ENCODE assay signal across 10 mouse cellular contexts in genomic region chr15:85576110-85576509, GRCm38 (mm10). TPM values are rescaled to one million over a fixed set of nuclear protein-coding genes. Genes with fewer than 3 reads are reported as not detected.
A peak's percentile ranks its signal among the peaks of the same experiment; 100 is the strongest.
DNase-seq lines count a peak whose midpoint lies in the region; ATAC-seq and TF ChIP-seq lines count a peak whose summit lies in the region.
"Had no signal": no experiment of that assay in that cellular context is flagged by ENCODE, and none has a peak within 500 bp of the region (broad histone marks: within the 10 kb centered on the region; RNA-seq: fewer than 3 reads in every experiment).

No protein-coding gene starts in this region.

- H3K4me1 ChIP-seq in heart, embryonic 10.5 days: peaks cover 37% of the 10 kb centered on the region
- peaks cover 68% of the 10 kb centered on the region for H3K4me1 ChIP-seq in E14TG2a.4 (replicated peaks; ENCODE audit: low read depth, low read length)
- peaks cover 77% of the 10 kb centered on the region for H3K4me1 ChIP-seq in forebrain, embryonic 15.5 days
- peaks cover 81% of the 10 kb centered on the region for H3K4me1 ChIP-seq in midbrain, embryonic 12.5 days

- no peak for TF ChIP-seq CTCF in E14TG2a.4 (conservative IDR thresholded peaks at IDR 0.05; ENCODE audit: low read length)

- peak overlapping the region; percentile 56 for H3K9ac ChIP-seq in forebrain, embryonic 15.5 days (replicated peaks)
- H3K9ac ChIP-seq in midbrain, embryonic 12.5 days (replicated peaks): peak overlapping the region; percentile 49

- peak overlapping the region; percentile 50 for H3K4me3 ChIP-seq in heart, embryonic 10.5 days
- peak overlapping the region; percentile 74 for H3K4me3 ChIP-seq in E14TG2a.4 (replicated peaks; ENCODE audit: low read length)
- peak overlapping the region; percentile 65 for H3K4me3 ChIP-seq in forebrain, embryonic 15.5 days
- peak overlapping the region; percentile 77 for H3K4me3 ChIP-seq in midbrain, embryonic 12.5 days
- H3K4me3 ChIP-seq: megakaryocyte, embryonic 14.5 days had no signal

- DNase-seq in heart, embryonic 10.5 days (ENCODE audit: low spot score): no peak
- DNase-seq in heart, postnatal 10 days: no peak
- no peak for DNase-seq in c-Kit-positive CD71-positive TER-119-positive erythroid progenitor cells, embryonic 14.5 days (ENCODE audit: low spot score)
- DNase-seq in right cerebral cortex, postnatal 36 days (ENCODE audit: low spot score in 2 of 2): no peak
- DNase-seq in spleen, postnatal 4 days (ENCODE audit: low spot score in 2 of 2): no peak

- no peak overlapping the region for H3K27ac ChIP-seq in heart, embryonic 10.5 days
- peak overlapping the region; percentile 78 for H3K27ac ChIP-seq in forebrain, embryonic 15.5 days (replicated peaks)
- peak overlapping the region; percentile 54; the same call in 1 of the 2 replicates for H3K27ac ChIP-seq in midbrain, embryonic 12.5 days (replicated peaks)

- no peak for ATAC-seq in forebrain, embryonic 15.5 days (replicated peaks)
- no peak for ATAC-seq in midbrain, embryonic 12.5 days (ENCODE audit: low FRiP score, low read depth)

- no peaks in the 10 kb centered on the region for H3K9me3 ChIP-seq in heart, embryonic 10.5 days
- H3K9me3 ChIP-seq in E14TG2a.4 (ENCODE audit: low read length): no peaks in the 10 kb centered on the region
- H3K9me3 ChIP-seq in forebrain, embryonic 15.5 days: no peaks in the 10 kb centered on the region
- no peaks in the 10 kb centered on the region for H3K9me3 ChIP-seq in midbrain, embryonic 12.5 days

- intact Hi-C loops in heart, postnatal 10 days (cut with DNase I): no loop called here

- no peaks in the 10 kb centered on the region for H3K36me3 ChIP-seq in heart, embryonic 10.5 days
- H3K36me3 ChIP-seq in E14TG2a.4 (ENCODE audit: insufficient read depth, low read length): no peaks in the 10 kb centered on the region
- no peaks in the 10 kb centered on the region for H3K36me3 ChIP-seq in forebrain, embryonic 15.5 days
- no peaks in the 10 kb centered on the region for H3K36me3 ChIP-seq in midbrain, embryonic 12.5 days

- 4% methylated on average over 20 of the region's 20 CpGs for WGBS in heart, embryonic 10.5 days
- under 1% methylated on average over 20 of the region's 20 CpGs for WGBS in forebrain, embryonic 15.5 days
- under 1% methylated on average over 20 of the region's 20 CpGs for WGBS in midbrain, embryonic 12.5 days

- H3K4me2 ChIP-seq in forebrain, embryonic 15.5 days (replicated peaks): peak overlapping the region; percentile 95
- H3K4me2 ChIP-seq in midbrain, embryonic 12.5 days (replicated peaks): peak overlapping the region; percentile 94

- H3K27me3 ChIP-seq in heart, embryonic 10.5 days (ENCODE audit: insufficient read depth, poor library complexity, severe bottlenecking): peaks cover 96% of the 10 kb centered on the region
- H3K27me3 ChIP-seq in E14TG2a.4 (ENCODE audit: insufficient read depth, low read length): peaks cover 80% of the 10 kb centered on the region
- H3K27me3 ChIP-seq in forebrain, embryonic 15.5 days: peaks cover 27% of the 10 kb centered on the region
- peaks cover 95% of the 10 kb centered on the region for H3K27me3 ChIP-seq in midbrain, embryonic 12.5 days

RNA-seq across cellular contexts. Expression of gene Wnt7b, which starts 6.2 kb away (rescaled TPM):
- 0.97 and 4.3 TPM in 2 replicates for polyA plus RNA-seq in heart, embryonic 10.5 days (2016; fragmentation: Nextera tagmentation; extraction: Ambion mirVana)
- total RNA-seq in heart, postnatal 10 days (2021): under 1 TPM; 0.22 to 0.25 TPM
- 132 and 133 TPM in 2 replicates for polyA plus RNA-seq in forebrain, embryonic 15.5 days (2015; fragmentation: Nextera tagmentation; extraction: Ambion mirVana)
- polyA plus RNA-seq in midbrain, embryonic 12.5 days (2016; fragmentation: Nextera tagmentation; extraction: Ambion mirVana): 68.3 and 86.4 TPM in 2 replicates
- total RNA-seq: common myeloid progenitor, adult 5-6 weeks had no signal

Comparison
In these comparisons a context has a peak if more than half of its experiments do, and no peak if none do; other contexts are left out.
1. RNA of gene Wnt7b, which starts 6.2 kb away (polyA plus RNA-seq): 132 to 133 TPM in forebrain, embryonic 15.5 days and 68.3 to 86.4 TPM in midbrain, embryonic 12.5 days; 0.97 to 4.3 TPM in heart, embryonic 10.5 days; every median in the first group is over 10 times any median in the second.
2. Peak in every context shown above with its lines, with median percentiles within 50 percentile points of each other: H3K4me3 ChIP-seq.